Mouse (Mus musculus) forebrain, embryonic 15.5 days (tissue): Measurements from ENCODE around the gene Faim. TPM values are rescaled to one million over a fixed set of nuclear protein-coding genes. Genes with fewer than 3 reads are reported as not detected.

Experiments
- ATAC-seq: fragments of 200-750 bp; cut with Nextera tagmentation; replicated peaks from 2 replicates; pipeline ENCODE4 v1.8.0; 2017; ENCODE audit warnings: mild to moderate bottlenecking, moderate TSS enrichment, moderate library complexity
- H3K27ac ChIP-seq: fragments of 300-500 bp; sonication (generic); replicated peaks from 2 replicates; pipeline ENCODE4 v1.5.1; 2015; ENCODE audit warnings: mild to moderate bottlenecking, inconsistent platforms
- H3K27me3 ChIP-seq: fragments of 300-500 bp; sonication (generic); 2 replicates; pipeline ENCODE4 v1.6.1; 2015; ENCODE audit warnings: inconsistent platforms
- H3K36me3 ChIP-seq: fragments of 300-500 bp; sonication (generic); 2 replicates; pipeline ENCODE4 v1.6.1; 2015; ENCODE audit warnings: mild to moderate bottlenecking, inconsistent platforms
- H3K4me1 ChIP-seq: fragments of 300-500 bp; sonication (generic); 2 replicates; pipeline ENCODE4 v1.6.1; 2015; ENCODE audit warnings: inconsistent platforms
- H3K4me2 ChIP-seq: fragments of 300-500 bp; sonication (generic); replicated peaks from 2 replicates; pipeline ENCODE4 v1.6.1; 2015; ENCODE audit warnings: mild to moderate bottlenecking, inconsistent platforms
- H3K4me3 ChIP-seq: fragments of 300-500 bp; sonication (generic); 2 replicates; pipeline ENCODE4 v1.5.1; 2015; ENCODE audit warnings: mild to moderate bottlenecking, inconsistent platforms
- H3K9ac ChIP-seq: fragments of 300-500 bp; sonication (generic); replicated peaks from 2 replicates; pipeline ENCODE4 v1.6.1; 2015; ENCODE audit warnings: mild to moderate bottlenecking, inconsistent platforms
- H3K9me3 ChIP-seq: fragments of 300-500 bp; sonication (generic); 2 replicates; pipeline ENCODE4 v1.6.1; 2016; ENCODE audit warnings: inconsistent platforms
- WGBS: fragments of 180-500 bp; shearing (Covaris S2); methylation state at CpG from one replicate; pipeline ENCODE4 v1.1.7; 2015; ENCODE audit warnings: mixed read lengths; 5-methylcytosine and 5-hydroxymethylcytosine counted together
- polyA plus RNA-seq: library from polyadenylated mRNA; unstranded; fragments of >200 nt; fragmentation: Nextera tagmentation; extraction: Ambion mirVana; gene quantifications from 2 replicates; pipeline ENCODE4 v1.2.1, GENCODE M21; 2015

Faim gene
- polyA plus RNA-seq, 1 experiment from 2014 or later = 94.8 TPM

- WGBS = 5% methylated on average over 29 of the region's 29 CpGs
- Histone ChIP-seq H3K9ac (0 out of 2 replicates have a peak overlapping the region, but pooled peaks have one; percentile 16), H3K27me3 (peaks cover 34% of the 10 kb centered on the region), H3K27ac (no peak overlapping the region), H3K4me3 (peak overlapping the region; percentile 24), H3K4me1 (peaks cover 7% of the 10 kb centered on the region; the same call in 1 of the 2 replicates), H3K4me2 (peak overlapping the region; percentile 38), H3K9me3 (no peaks in the 10 kb centered on the region), H3K36me3 (no peaks in the 10 kb centered on the region)
- ATAC-seq = peak; percentile 60
These were observed 6.4 kb upstream of the Faim start for GRCm38 (mm10) chr9:98979431-98980416.

GRCm38 (mm10) chr9:98986476-98987096 is 413 bp downstream of the Faim start:
- under 1% methylated on average over 50 of the region's 50 CpGs for WGBS
- H3K4me2 ChIP-seq = peak overlapping the region; percentile 80
- H3K9ac ChIP-seq = peak overlapping the region; percentile 86
- peak; percentile 62 for ATAC-seq
- H3K4me3 ChIP-seq = peak overlapping the region; percentile 96
- peaks cover 11% of the 10 kb centered on the region for H3K4me1 ChIP-seq
- H3K27me3 ChIP-seq = peaks cover 10% of the 10 kb centered on the region; the same call in 1 of the 2 replicates
- peak overlapping the region; percentile 60 for H3K27ac ChIP-seq
- no peaks in the 10 kb centered on the region for H3K9me3 ChIP-seq
- no peaks in the 10 kb centered on the region for H3K36me3 ChIP-seq

GRCm38 (mm10) chr9:98987131-98987530 is 958 bp downstream of the Faim start:
- Histone ChIP-seq H3K27me3 (peaks cover 10% of the 10 kb centered on the region; the same call in 1 of the 2 replicates), H3K9me3 (no peaks in the 10 kb centered on the region), H3K4me1 (peaks cover 11% of the 10 kb centered on the region), H3K4me3 (peak overlapping the region; percentile 96), H3K27ac (no peak overlapping the region), H3K36me3 (no peaks in the 10 kb centered on the region), H3K4me2 (peak overlapping the region; percentile 80), H3K9ac (peak overlapping the region; percentile 86)
- ATAC-seq = no peak
- WGBS = 46% methylated on average over 9 of the region's 9 CpGs

DNA sequence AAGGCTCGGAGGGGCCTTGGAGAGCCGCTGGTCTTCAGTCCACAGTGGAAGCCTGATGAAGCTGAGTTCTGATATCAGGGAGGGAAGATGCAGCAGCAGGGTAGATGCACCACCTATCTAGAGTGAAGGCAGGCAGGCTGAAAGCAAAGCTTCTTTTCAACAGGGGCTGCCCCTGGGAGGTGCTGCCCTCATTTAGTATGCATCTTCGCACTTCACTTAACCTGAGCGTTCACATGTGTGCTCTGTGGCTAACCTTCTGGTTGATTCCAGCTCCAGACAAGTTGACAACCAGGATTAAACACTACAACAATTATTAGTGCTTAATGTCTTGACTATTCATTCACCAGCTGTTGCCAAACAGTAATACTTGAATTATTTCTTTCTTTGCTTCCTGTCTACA is 7.9 kb downstream of the Faim start:
- no peaks in the 10 kb centered on the region for H3K4me1 ChIP-seq

GRCm38 (mm10) chr9:98999881-99000339 is 13.7 kb downstream of the Faim start:
- ATAC-seq = no peak; the same call in 1 of the 2 replicates
- H3K27me3 ChIP-seq = no peaks in the 10 kb centered on the region
- H3K27ac ChIP-seq = no peak overlapping the region
- no peak overlapping the region for H3K4me2 ChIP-seq
- peaks cover 31% of the 10 kb centered on the region for H3K36me3 ChIP-seq
- no peaks in the 10 kb centered on the region for H3K4me1 ChIP-seq
- no peak overlapping the region for H3K9ac ChIP-seq
- WGBS = 65% methylated on average over 9 of the region's 9 CpGs
- H3K9me3 ChIP-seq = no peaks in the 10 kb centered on the region
- no peak overlapping the region for H3K4me3 ChIP-seq

More for the DNA sequence above, 7.9 kb downstream of the Faim start:
- Histone ChIP-seq H3K4me2 (no peak overlapping the region), H3K27me3 (no peaks in the 10 kb centered on the region), H3K9me3 (no peaks in the 10 kb centered on the region), H3K4me3 (no peak overlapping the region), H3K27ac (no peak overlapping the region), H3K9ac (no peak overlapping the region), H3K36me3 (peaks cover 11% of the 10 kb centered on the region)
- no peak for ATAC-seq
- WGBS = 79% methylated on average over 4 of the region's 4 CpGs

- Histone ChIP-seq H3K4me3 (no peak overlapping the region), H3K27ac (no peak overlapping the region), H3K36me3 (peaks cover 37% of the 10 kb centered on the region), H3K4me2 (no peak overlapping the region), H3K4me1 (no peaks in the 10 kb centered on the region), H3K9me3 (no peaks in the 10 kb centered on the region), H3K9ac (no peak overlapping the region), H3K27me3 (no peaks in the 10 kb centered on the region)
- WGBS = 91% methylated on average over 6 of the region's 6 CpGs
- no peak for ATAC-seq
These were observed 15.2 kb downstream of the Faim start for GRCm38 (mm10) chr9:99001326-99001725.

GRCm38 (mm10) chr9:99009069-99009897 is 23.1 kb downstream of the Faim start:
- Histone ChIP-seq H3K4me2 (no peak overlapping the region), H3K27ac (no peak overlapping the region), H3K9me3 (no peaks in the 10 kb centered on the region), H3K27me3 (no peaks in the 10 kb centered on the region), H3K4me1 (no peaks in the 10 kb centered on the region), H3K36me3 (peaks cover 13% of the 10 kb centered on the region; the same call in 1 of the 2 replicates), H3K9ac (no peak overlapping the region), H3K4me3 (no peak overlapping the region)
- 85% methylated on average over 12 of the region's 12 CpGs for WGBS
- ATAC-seq = no peak

- Histone ChIP-seq H3K4me2 (no peak overlapping the region), H3K27ac (no peak overlapping the region), H3K36me3 (peaks cover 10% of the 10 kb centered on the region; the same call in 1 of the 2 replicates), H3K27me3 (no peaks in the 10 kb centered on the region), H3K4me3 (no peak overlapping the region), H3K9ac (no peak overlapping the region), H3K4me1 (no peaks in the 10 kb centered on the region), H3K9me3 (no peaks in the 10 kb centered on the region)
- no peak for ATAC-seq
- 100% methylated on average over 3 of the region's 3 CpGs for WGBS
These were observed 23.7 kb downstream of the Faim start for GRCm38 (mm10) chr9:99009898-99010199.

DNA sequence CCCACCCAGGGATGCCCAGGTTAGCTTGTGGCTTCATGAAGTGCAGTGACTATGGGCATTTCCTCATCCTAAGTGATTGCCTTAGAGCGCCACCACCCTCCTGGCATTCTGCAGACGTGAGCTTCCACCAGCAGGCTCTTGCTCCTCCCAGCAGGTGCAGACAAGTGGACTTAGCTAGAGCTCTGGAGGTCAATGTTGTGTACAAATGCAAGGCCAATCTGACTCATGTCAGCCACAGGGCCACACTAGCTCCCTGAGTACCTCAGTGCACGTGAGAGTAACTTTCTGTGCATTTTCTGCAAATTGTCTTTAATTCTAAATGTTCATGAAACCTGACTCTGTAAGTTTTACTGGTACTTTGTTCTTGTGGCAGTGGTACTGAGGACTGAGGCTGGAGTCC is 30.1 kb downstream of the Faim start:
- H3K4me2 ChIP-seq = no peak overlapping the region
- no peaks in the 10 kb centered on the region for H3K9me3 ChIP-seq
- H3K4me3 ChIP-seq = no peak overlapping the region
- WGBS = 75% methylated on average over 3 of the region's 3 CpGs
- no peaks in the 10 kb centered on the region for H3K27me3 ChIP-seq
- no peaks in the 10 kb centered on the region for H3K36me3 ChIP-seq
- H3K9ac ChIP-seq = no peak overlapping the region
- no peak for ATAC-seq
- no peaks in the 10 kb centered on the region for H3K4me1 ChIP-seq
- H3K27ac ChIP-seq = no peak overlapping the region

DNA sequence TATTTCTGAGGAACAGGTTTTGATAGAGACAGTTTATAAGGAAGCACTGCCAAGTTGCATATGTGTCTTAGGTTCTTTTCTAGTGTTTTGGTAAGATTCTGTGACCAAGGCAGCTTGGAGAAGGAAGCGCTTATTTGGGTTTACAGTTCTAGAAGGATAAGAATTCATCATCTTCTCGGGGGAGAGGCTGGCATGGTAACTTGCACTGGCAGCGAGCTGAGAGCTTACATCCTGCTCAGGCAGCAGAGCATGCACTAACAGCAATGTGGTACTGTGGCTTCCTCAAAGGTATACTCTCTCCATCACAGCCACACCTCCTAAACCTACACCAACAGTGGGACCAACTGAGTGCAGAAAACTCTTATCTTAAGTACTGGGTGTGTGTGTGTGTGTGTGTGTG is 30.6 kb downstream of the Faim start:
- no peak overlapping the region for H3K27ac ChIP-seq
- no peaks in the 10 kb centered on the region for H3K4me1 ChIP-seq
- no peaks in the 10 kb centered on the region for H3K36me3 ChIP-seq
- 83% methylated on average over 3 of the region's 3 CpGs for WGBS
- no peak overlapping the region for H3K4me2 ChIP-seq
- no peaks in the 10 kb centered on the region for H3K9me3 ChIP-seq
- H3K4me3 ChIP-seq = no peak overlapping the region
- no peak overlapping the region for H3K9ac ChIP-seq
- H3K27me3 ChIP-seq = no peaks in the 10 kb centered on the region
- ATAC-seq = no peak

DNA sequence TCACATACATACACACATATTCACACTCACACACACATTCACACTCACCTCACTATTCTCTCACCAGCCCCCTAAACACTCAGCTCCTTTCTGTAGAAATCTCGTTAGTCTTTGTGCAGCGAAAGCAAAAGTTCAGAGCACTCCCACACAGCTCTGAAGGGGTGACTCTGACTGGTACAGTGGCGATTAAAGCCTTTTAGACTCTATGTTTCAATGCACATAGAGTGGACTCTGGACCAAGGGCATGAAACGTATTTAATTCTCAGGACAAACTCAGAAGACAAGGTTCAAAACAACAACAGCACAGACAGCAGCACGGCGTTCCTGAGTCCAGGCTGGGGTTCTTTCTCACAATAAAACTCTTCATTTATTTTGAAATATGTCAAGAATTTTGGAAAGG is 31.5 kb downstream of the Faim start:
- no peaks in the 10 kb centered on the region for H3K9me3 ChIP-seq
- WGBS = 67% methylated on average over 6 of the region's 6 CpGs
- no peaks in the 10 kb centered on the region for H3K4me1 ChIP-seq
- H3K4me2 ChIP-seq = no peak overlapping the region
- H3K27ac ChIP-seq = no peak overlapping the region
- no peaks in the 10 kb centered on the region for H3K36me3 ChIP-seq
- ATAC-seq = no peak
- H3K4me3 ChIP-seq = no peak overlapping the region
- H3K9ac ChIP-seq = no peak overlapping the region
- no peaks in the 10 kb centered on the region for H3K27me3 ChIP-seq
